Mouse (Mus musculus) stomach, postnatal 0 days (tissue): ENCODE measurements around the gene Wrb.

Experiments
- CTCF ChIP-seq: IDR thresholded peaks from 2 replicates; pipeline ENCODE4 v1.5.1; 2016; ENCODE audit warnings: antibody characterized with exemption, low read depth, mild to moderate bottlenecking, moderate library complexity
- EP300 ChIP-seq: optimal IDR thresholded peaks from 2 replicates; pipeline ENCODE3; 2016; ENCODE audit warnings: antibody characterized with exemption

GRCm38 (mm10) chr16:96127288-96127656, 17.9 kb upstream of the Wrb start:
- no peak for TF ChIP-seq CTCF
- TF ChIP-seq EP300: no peak
